Mouse (Mus musculus): ENCODE measurements around the gene Mapk11.

Mapk11 gene

DNA sequence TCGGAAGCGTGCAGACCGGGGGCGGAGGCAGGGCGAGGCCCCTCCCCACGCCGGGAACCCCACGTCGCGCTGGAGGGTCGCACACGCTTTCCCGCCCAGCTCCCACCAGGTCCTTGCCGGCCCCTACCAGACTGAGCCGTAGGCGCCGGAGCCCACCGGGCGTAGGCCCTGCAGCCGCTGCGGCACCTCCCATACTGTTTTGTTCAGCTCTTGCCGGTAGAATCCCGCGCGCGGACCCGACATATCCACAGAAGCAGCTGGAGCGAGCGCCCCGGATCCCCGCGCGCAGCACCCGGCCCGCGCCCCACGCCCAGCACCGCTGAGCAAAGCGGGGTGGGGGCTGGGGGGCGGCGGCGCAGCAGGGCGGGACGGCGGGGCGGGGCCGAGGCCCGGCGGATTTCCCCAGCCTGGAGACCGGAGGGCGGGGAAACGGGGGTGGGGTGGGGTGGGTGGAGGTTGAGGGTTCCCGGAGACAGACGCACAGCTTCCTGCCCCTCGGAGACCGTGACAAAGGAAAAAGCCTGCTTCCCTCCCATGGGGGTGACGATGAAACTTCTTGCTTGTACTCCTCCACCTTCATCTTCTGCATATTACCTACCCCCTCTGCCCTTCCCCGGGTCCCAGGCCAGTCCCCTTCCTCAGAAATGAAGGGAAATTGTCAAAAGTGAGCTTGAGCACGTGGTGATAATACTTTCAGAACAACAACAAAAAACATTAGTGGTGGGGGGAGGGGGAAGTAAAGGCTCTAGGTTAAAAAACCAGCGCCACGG, at the start of gene Mapk11:
Gene Mapk11 (minus strand): TSS at position 358 of the 770 bp plus-strand sequence.
- DNase-seq (ENCODE audit: low read depth, low spot score), result peak; percentile 87

DNA sequence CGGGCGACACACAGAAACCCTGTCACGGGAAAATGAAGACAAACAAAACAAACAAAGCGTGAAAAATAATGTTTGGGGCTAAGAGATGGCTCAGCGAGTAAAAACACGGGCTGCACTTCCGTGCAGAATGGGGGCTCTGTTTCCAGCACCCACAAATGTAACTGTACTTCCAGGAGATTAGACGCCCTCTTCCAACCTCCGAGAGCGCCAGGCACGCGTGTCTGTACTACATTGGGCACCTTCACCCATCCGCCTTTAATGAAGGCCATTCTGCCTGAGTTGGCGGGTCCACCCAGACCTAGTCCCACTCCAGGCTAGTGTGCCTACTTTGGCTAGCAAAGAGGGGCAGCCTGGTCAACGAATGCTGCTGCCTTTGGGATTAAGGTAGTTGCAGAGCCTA, 47.6 kb upstream of the Mapk11 start:
- DNase-seq (ENCODE audit: low read depth, low spot score), result no peak

DNA sequence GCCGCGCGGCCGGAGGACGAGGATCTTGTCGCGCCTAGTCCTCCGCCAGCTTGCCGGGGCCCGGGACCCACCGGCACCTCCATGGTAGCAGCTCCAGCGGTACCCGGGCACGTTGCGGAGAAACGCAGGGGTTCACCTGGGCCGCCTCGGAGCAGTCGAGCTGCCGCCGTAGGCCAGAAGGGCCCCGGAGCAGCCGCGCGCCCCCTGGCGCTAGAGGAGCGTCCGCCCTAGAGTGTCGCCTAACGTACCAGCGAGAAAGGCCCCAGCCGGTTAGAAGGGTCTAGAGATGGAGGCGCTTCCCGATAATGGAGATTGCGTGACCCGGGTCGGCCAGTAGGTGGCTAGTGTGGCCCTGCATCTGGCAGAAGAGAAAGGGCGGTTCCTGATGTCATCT, 46.9 kb upstream of the Mapk11 start, which contains the start of gene Dennd6b:
Gene Dennd6b (minus strand): TSS at position 184 of the 394 bp plus-strand sequence.
- peak; percentile 98 for DNase-seq (ENCODE audit: low read depth, low spot score)

DNA sequence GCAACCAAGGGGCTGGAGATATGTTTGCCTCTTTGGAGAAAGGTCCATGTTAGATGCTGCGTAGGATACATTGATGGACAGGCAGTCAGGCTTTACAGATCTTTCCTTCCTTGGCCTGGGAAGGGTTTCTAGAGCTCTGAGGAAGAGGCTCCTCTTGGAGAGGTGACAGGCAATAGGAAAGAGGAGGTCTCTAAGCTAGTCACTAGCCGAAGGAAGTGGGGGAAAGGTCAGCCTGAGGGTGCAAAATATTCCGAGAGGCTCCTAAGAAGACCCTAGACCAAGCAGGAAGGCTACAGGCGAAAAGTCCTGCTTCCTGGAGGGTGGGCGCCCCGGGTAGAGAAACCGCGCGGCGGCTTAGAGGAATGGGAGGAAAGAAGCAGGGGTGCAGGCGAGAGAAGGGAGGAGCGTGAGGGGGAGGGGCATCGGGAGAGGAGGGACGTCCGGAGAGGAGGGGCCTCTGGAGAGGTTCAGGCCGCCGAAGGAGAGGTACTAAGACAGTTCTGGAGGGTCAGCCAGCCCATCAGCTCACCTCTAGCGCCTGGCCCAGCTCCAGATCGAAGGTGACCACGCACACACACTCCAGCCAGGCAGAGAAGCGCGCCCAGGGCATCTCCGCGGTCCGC, 46.4 kb upstream of the Mapk11 start:
- DNase-seq (ENCODE audit: low read depth, low spot score), result peak; percentile 93

DNA sequence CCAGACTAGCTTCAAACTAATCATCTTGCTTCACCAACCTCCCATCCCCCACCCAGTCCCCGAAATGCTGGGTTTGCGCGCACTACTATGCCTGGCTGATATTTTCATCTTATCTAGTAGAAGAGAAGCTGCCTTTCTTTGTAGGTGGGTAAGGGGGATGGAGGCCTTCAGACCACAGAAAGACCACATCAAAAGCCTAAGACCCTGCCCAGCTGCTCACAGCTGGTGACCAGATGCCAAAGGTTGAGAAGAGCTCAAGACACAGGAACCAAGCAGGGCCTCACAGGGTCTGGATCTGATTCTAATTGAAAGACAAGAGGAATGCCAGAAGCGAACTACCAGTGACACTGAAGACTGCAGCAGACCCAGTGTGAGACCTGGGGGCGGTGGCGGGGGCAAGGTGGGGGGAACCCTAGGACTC, 45.8 kb upstream of the Mapk11 start:
- DNase-seq (ENCODE audit: low read depth, low spot score), result peak; percentile 29

DNA sequence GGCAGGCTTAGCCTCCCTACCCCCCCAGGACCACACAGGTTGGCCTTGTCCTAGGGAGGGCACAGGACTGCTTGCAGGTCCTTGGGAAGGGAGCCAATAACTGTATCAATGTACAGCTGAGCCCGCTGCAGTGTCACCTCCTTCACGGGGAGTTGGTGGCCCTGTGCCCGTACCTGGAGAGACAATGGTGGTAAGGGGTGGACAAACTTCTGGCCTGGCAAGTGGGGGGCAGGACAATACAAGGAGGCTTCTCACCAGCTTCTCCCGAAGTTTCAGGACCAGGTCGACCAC, 35.5 kb upstream of the Mapk11 start:
- no peak for DNase-seq (ENCODE audit: low read depth, low spot score)

DNA sequence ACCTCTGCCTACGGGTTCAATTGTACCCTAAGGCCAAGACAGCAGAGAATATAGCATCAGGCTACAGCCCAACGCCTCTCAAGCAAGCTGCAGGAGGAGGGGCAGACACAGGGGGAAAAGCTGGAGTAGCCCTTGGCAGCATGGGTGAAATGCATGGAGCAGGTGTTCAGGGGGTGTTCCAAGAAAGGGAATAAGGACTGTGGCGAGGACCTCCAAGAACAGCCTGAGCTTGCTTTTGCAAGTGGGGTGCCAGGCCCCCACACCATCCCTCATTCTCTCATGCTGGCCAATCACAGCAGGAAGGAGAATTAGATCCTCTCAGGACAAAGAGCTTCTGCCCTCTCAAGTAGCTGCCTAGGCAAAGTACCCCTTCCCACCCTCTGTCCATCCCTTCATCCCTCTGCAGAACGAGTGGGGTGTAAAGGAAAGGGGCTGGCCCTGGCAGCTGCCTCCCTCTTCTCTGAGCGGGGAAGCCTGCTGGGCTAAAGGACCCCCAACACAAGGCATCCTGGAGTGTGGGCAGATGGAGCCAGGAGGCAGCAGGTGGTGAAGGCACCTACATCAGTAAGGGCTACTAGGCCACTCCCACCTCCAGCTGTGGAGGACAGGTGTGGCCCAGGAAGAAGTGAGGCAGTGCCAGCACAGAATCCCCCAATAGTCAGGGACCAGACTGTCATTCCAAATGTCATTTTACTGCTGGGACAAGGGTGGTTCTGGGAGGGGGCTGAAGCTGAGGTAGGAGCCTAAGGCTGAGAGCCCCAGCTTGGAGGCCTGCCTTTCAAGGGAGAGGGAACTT, 34.9 kb upstream of the Mapk11 start:
- DNase-seq (ENCODE audit: low read depth, low spot score), result no peak

DNA sequence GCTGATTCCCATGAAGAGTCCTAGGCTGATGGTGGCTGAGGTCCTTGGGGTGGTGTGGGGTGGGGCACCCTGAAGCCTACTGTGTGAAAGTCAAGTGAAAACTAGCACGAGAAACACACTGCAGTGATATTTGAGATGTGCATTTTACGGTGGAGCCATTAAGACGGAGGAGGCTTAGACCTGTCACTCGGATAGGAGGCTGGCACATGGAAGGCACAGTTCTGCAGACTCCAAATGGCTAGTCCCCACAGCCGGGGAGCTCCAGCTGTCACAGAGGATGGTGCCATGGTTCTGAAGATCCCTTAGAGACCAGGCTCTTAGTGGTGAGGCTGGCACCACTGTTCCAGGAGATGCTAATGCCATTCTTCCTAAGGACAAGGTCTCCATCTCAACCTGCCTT, 33.4 kb upstream of the Mapk11 start:
- no peak for DNase-seq (ENCODE audit: low read depth, low spot score)

DNA sequence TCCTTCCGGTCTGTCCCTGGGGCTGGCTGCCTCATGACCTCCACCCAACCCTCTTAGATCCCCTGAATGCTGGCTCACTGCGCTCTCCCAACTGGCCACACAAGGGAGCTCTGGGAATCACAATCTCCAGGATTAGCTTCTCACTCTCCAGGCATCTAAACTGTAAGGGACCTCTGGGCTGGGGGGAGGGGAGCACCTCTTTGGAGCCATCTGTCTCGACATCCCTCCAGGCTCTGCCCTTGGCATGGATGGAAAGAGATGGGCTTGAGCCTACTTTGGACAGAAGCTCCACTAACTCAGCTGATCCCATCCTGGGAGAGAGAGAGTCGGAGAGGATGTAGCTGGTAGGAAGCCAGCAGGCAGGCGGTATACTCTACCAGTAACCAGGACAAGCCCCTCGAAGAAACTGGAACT, 32.9 kb upstream of the Mapk11 start:
- DNase-seq (ENCODE audit: low read depth, low spot score), result no peak

DNA sequence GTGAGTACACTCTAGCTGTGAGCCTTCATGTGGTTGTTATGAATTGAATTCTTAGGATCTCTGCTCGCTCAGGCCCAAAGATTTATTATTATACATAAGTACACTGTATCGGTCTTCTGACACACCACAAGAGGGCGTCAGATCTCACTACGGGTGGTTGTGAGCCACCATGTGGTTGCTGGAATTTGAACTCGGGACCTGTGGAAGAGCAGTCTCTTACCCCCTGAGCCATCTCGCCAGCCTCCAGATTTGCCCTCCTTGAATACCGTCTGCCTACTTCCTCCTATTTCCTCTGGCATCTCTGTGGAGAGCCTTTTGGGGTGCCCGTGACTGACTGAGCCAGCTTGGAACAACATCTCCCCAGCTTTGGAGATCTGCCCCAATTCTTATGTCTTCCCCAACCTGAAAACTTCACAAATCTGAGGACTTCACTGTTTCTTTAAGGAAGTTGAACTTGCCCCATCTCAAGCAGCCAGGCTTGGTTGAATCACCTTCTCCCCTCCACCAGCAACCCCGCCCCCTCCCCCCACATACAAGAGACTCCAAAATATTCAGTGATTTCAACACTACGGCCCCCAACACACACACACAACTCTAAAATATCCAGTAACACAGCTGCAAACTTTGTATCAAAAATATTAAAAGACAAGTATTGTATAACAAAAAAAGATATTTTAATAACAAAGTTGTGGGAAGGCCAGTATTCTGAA, 32.3 kb upstream of the Mapk11 start:
- DNase-seq (ENCODE audit: low read depth, low spot score), result no peak

DNA sequence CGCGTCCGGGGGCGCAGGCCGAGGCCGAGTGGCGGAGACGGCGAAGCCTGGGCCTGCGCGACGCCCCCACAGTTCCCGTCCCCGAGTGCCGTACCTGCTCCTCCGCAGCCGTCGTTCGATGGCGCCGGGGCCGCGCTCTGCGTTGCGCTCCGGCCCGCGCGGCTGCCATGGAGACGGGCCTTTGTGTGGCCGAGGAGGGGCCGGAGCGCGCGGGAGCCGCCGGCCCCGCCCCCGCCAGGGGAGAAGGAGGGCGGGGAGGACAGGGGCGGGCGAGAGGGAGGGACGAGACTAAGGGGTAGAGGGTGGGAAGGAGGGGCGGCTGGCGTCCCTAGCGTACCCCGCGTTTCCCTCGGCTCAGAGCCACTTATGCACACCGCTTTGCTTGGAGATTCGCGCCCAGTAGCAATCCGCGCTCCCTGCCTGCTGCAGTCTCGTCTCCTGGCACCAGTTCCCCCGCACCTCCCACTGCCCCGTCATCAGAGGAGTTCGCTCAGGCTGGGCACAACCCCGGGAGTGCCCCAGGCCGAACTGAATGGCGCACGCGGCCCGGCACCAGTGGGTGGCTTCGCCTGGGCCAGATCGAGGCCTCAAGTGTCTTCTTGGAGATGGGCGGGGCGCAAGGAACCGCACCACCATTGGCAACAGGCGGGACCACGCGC, 31.3 kb upstream of the Mapk11 start, which contains the start of gene Plxnb2:
Gene Plxnb2 (minus strand): TSS at position 218 of the 659 bp plus-strand sequence.
- DNase-seq (ENCODE audit: low read depth, low spot score), result peak; percentile 39

DNA sequence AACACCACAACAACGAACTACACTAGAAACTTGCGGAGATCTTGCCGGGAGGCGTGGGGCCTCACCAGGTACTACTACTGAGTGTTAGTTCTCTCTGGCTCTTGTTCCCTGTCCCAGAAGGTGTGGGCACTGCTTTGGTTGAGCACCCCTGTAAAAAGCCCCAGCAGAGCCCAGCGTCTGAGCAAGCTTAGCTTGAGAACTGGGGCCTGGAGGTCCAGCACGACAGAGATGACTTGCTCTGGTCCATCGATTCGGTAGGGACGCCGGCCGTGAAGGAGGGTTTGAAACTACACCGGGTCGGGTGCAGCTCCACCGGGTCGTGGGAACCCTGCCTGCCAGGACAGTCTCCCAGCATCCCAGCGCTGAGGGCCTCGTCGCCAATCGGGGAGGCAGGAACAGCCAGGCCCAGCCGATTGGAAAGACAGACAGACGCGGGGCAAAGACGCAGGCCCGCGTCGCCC, 30.7 kb upstream of the Mapk11 start:
- no peak for DNase-seq (ENCODE audit: low read depth, low spot score)

DNA sequence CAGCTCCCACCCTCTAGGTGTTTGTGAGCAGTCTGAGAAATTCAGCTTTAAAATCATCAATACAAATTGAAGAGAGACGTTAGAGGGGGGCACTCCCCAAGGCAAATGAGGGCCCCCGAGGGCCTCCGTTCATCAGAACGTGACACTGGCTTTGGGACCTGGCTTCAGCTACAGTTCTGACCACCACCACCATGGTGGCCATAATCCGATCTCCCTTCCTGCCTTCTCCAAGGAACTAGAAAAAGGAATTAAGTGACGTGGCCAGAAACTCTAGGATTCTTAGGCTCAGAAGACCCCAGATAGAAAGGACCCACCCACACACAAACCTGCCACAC, 30.2 kb upstream of the Mapk11 start:
- DNase-seq (ENCODE audit: low read depth, low spot score), result no peak

DNA sequence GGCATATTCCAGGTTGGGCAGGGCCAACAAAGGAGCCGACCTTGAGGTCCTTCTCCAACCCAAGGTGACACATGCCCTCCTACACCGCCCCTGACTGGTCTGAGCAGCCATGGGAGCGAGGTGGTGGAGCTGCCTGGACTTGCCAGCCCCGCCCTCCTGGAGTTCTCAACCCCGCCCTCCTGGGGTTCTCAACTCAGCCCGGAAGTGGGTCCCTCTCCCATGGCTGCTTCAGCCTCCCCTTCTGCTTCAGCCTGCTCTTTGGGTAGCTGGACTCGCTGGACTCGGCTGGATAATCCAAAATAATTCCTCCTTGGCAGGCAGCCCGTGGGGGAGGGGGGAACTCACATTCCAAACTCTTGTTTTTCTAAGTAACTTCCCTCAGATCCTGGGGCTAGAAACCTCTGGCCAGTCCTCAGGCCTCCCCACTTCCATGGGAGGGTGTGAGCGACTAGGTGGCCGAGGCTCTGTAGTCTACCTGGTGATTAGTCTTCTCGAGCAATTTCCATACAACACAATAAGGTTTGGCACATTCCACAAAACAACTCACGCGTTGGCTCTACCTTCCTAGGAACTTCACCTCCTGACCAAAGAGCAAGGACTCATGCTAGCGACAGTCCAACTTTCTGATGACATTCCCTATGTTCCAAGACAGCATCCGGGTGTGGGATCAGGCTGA, 29.7 kb upstream of the Mapk11 start:
- DNase-seq (ENCODE audit: low read depth, low spot score), result peak; percentile 37

DNA sequence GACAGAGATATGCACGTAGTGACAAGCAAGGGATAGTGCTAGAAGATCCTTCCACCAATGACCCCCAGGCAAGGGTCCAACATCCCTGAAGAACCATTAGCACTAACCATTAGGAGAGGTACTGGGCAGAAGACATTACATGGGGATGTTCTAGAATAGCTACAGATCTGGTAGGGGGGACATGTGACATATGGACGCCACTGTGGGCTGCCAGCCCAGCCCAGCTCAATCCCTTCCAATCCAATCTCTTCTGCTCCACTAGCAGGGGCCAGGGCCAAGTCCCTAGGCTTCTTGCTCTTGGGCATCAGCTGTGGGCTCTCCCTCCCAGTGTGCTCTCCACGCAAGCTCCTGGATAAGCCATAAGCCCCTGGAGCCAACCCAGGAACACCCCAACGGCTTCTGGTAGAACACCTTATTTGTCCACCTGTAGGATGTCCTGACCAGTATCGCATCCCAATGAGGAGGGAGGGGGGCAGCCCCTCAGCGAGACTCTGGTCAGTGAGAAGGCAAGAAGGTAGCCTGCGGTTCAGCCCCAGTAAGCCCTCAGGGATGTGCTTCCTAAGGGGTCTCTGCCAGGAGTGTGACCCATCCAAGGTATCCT, 28.9 kb upstream of the Mapk11 start:
- DNase-seq (ENCODE audit: low read depth, low spot score), result no peak

DNA sequence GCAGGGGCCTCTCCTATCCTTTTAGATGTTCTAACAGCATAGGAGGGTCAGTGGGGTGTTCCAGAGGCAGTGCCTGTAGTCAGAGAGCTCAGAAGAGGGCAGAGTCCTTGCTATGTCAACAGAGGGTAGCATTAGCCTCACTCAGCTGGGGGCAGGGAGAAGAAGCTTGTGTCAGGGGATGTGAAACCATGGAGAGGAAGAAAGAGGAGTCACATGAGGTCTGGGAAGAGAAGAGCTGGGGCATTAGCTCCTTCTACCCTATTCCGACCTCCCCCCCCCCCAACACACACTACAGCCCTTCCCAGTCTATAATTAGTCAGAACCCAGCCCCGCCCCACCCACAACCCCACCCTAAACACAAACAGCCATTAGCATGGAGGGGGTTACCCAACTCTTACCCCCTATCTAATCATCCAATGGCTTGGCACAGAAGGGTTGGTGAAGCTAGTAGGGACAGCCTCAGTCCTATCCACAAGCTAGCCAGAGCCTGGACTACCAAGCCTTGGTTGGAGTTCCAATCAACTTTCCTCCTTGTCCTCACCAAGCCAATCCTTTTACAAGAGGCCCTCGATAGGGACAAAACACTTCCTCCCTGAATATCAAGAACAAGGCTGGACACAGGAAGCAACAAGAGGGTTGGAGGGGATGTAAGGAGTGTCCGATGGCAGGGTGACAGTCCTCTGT, 28.3 kb upstream of the Mapk11 start:
- DNase-seq (ENCODE audit: low read depth, low spot score), result no peak

DNA sequence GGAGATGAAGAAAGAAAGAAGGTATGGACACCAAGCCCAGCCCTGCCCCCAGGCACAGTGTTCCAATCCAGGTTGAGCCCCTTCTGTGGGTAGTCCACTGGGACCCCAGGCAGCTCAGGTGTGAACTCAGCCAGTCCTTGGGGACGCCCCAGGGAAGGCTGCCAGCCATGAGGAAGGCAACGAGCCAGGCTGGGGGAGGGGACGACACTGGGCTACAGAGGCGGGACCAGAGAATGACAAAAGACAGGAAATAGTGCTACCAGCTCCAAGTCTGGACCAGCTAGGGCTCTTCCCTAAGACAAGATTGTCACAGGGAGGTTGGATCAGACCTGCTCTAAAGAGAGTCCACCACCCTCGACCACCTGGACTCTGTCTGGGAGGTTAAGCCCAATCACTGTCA, 27.7 kb upstream of the Mapk11 start:
- peak; percentile 42 for DNase-seq (ENCODE audit: low read depth, low spot score)

DNA sequence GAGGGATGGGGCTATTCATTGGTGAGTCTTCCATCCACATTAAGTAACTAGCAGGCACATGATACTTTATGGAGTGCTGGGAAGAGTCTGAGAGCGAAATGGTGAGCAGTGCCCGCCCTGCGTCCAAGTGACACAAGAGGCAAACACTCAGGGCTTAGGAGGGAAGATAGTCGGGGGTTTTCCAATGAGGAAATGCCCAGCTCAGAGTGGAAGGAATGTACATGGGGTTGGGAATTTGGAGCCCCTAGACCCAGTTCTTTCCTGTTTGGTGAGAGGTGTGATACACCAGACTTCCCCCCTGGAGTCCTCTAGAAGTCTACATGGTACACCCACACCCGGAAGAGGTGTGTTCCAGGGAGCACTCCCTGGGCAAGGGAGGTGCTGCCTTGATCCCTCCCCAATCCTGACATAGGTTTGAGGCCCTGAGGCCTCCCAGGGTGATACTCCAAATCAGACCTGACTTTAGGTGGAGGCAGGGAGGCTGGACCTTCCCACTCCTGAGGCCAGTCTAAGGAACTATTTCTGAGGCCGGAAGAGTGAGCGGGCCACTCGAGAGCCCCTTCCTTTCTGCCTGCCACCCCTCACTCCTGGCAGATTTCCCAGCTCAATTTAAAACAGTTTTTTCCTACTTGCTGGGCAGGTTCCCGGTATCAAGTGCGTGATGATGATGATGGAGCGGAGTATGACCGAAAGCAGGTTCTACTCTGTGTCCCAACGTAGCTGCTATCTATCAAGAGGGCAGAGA, 26.2 kb upstream of the Mapk11 start:
- no peak for DNase-seq (ENCODE audit: low read depth, low spot score)

DNA sequence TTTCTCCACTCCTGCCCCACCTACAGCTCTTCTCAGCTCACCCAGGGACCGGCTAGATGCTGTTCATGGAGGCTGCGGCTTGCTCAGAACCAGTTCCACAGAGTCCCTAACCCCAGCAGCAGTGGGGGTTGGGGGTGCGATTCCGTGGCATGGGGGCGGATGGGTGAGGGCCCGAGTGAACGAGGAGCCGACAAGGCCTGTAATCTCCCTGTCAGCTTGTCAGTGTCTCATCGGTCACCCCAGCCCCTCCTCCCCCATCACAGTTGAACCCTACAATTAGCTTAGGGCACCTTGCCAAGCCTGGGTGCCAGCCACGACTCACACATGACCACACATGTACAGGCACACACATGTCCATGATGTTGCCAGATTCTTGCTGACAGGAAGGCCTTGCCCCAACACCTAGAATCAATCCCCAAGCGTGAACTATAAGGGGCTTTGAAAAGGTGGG, 25.5 kb upstream of the Mapk11 start:
- DNase-seq (ENCODE audit: low read depth, low spot score), result no peak

All from CD4-positive, CD25-positive, alpha-beta regulatory T cell, adult 2 months (primary cell).